Mouse (Mus musculus): Measurements from ENCODE around the gene Slc24a3.

GRCm38 (mm10) chr2:145670131-145670530, 502.6 kb downstream of the Slc24a3 start:
- no peak for TF ChIP-seq CTCF (IDR thresholded peaks at IDR 0.05; ENCODE audit: low read depth)
- TF ChIP-seq EP300 (IDR thresholded peaks at IDR 0.05; ENCODE audit: low read depth): no peak

All from liver, embryonic 14.5 days (tissue).